In the genomic region with DNA sequence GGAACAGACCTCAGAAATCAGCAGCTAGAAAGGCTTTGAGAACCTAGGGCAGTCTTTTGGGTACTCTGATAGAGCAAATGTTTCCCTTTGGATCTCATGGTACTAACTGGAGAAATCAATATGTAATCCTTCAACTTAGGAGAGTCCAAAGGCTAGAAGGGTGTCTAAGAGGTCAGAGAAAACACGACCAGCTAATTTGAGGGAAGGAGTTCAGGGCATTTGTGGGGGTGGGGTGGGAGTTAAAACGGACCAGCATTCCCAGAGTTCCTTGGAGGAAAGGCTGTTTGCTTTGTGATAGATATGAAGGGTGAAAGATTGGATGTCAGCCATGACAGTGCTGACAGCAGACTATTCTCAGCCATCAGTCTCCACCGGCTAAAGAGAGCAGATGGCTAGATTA, we compare ENCODE assay signal across 31 mouse cellular contexts. TPM values are rescaled to one million over a fixed set of nuclear protein-coding genes. Genes with fewer than 3 reads are reported as not detected.
DNase-seq lines count a peak whose midpoint lies in the region; ATAC-seq and TF ChIP-seq lines count a peak whose summit lies in the region.
"Had no signal": no experiment of that assay in that cellular context is flagged by ENCODE, and none has a peak within 500 bp of the region (broad histone marks: within the 10 kb centered on the region; RNA-seq: fewer than 3 reads in every experiment).

No protein-coding gene starts in this region.

- H3K9me3 ChIP-seq in kidney, embryonic 16.5 days (ENCODE audit: low read length), result no peaks in the 10 kb centered on the region
- no peaks in the 10 kb centered on the region for H3K9me3 ChIP-seq in kidney, postnatal 0 days (replicated peaks; ENCODE audit: low read length)
- H3K9me3 ChIP-seq: embryonic facial prominence, embryonic 12.5 days; limb, embryonic 12.5 days; lung, embryonic 15.5 days; megakaryocyte, embryonic 14.5 days; midbrain, embryonic 13.5 days; neural tube, embryonic 12.5 days had no signal

- H3K4me3 ChIP-seq in kidney, embryonic 16.5 days (ENCODE audit: low read length), result no peak overlapping the region
- no peak overlapping the region for H3K4me3 ChIP-seq in kidney, postnatal 0 days (replicated peaks; ENCODE audit: low read depth, low read length)
- H3K4me3 ChIP-seq: embryonic facial prominence, embryonic 12.5 days; layer of hippocampus, adult 2 months; limb, embryonic 12.5 days; lung, embryonic 15.5 days; megakaryocyte, embryonic 14.5 days; midbrain, embryonic 13.5 days; neural tube, embryonic 12.5 days had no signal

- H3K27me3 ChIP-seq in kidney, embryonic 16.5 days (ENCODE audit: insufficient read depth, low read length), result no peaks in the 10 kb centered on the region; the same call in 1 of the 2 replicates
- no peaks in the 10 kb centered on the region for H3K27me3 ChIP-seq in kidney, postnatal 0 days (ENCODE audit: insufficient read depth, low read length)
- H3K27me3 ChIP-seq: embryonic facial prominence, embryonic 12.5 days; lung, embryonic 15.5 days; neural tube, embryonic 12.5 days had no signal

- H3K9ac ChIP-seq in kidney, embryonic 16.5 days (replicated peaks; ENCODE audit: low read length), result no peak overlapping the region
- H3K9ac ChIP-seq in kidney, postnatal 0 days (ENCODE audit: low read depth, low read length), result no peak overlapping the region
- H3K9ac ChIP-seq: embryonic facial prominence, embryonic 12.5 days; hindbrain, embryonic 14.5 days; limb, embryonic 12.5 days; liver, embryonic 14.5 days; lung, embryonic 15.5 days; midbrain, embryonic 13.5 days; neural tube, embryonic 12.5 days had no signal

- peaks cover 19% of the 10 kb centered on the region for H3K4me1 ChIP-seq in kidney, embryonic 16.5 days (ENCODE audit: insufficient read depth, low read length)
- peaks cover 3% of the 10 kb centered on the region; the same call in 1 of the 2 replicates for H3K4me1 ChIP-seq in kidney, postnatal 0 days (replicated peaks; ENCODE audit: insufficient read depth, low read length)

- peaks cover 3% of the 10 kb centered on the region for H3K36me3 ChIP-seq in kidney, embryonic 16.5 days (ENCODE audit: insufficient read depth, low read length)
- no peaks in the 10 kb centered on the region for H3K36me3 ChIP-seq in kidney, postnatal 0 days (ENCODE audit: insufficient read depth, low read length)
- H3K36me3 ChIP-seq: midbrain, embryonic 13.5 days; neural tube, embryonic 12.5 days had no signal

- H3K27ac ChIP-seq in kidney, embryonic 16.5 days (ENCODE audit: low read length), result no peak overlapping the region
- H3K27ac ChIP-seq in kidney, postnatal 0 days, result peak overlapping the region; percentile 19; the same call in 1 of the 2 replicates
- H3K27ac ChIP-seq: embryonic facial prominence, embryonic 12.5 days; hindbrain, embryonic 14.5 days; layer of hippocampus, adult 2 months; limb, embryonic 12.5 days; liver, embryonic 14.5 days; lung, embryonic 15.5 days; midbrain, embryonic 13.5 days; neural tube, embryonic 12.5 days had no signal

- no peak for ATAC-seq in kidney, embryonic 16.5 days (ENCODE audit: low FRiP score, low TSS enrichment)
- ATAC-seq in kidney, postnatal 0 days (replicated peaks; ENCODE audit: low FRiP score, low read depth), result no peak
- ATAC-seq: midbrain, embryonic 13.5 days had no signal

- DNase-seq in kidney, adult 11 months, result peak; percentile 74
- DNase-seq in kidney, adult 8-10 months, result peak; percentile 75 to 79
- no peak for DNase-seq in kidney, postnatal 0 days (ENCODE audit: low spot score)
- peak; percentile 4 for DNase-seq in naive thymus-derived CD4-positive, alpha-beta T cell, adult 2 months (ENCODE audit: low read depth)
- no peak for DNase-seq in gastrocnemius, postnatal 25 days
- DNase-seq in thymus, postnatal 0 days (ENCODE audit: low spot score), result no peak
- DNase-seq: adrenal gland, adult 2 months; cerebellum, adult 18-20 months; cerebellum, postnatal 25 days; gastrocnemius, postnatal 36 days; heart, postnatal 36 days; lung, postnatal 36 days; right cerebral cortex, postnatal 14 days had no signal

- 40% methylated on average over 3 of the region's 3 CpGs for WGBS in kidney, embryonic 16.5 days
- WGBS in kidney, postnatal 0 days, result 38% methylated on average over 3 of the region's 3 CpGs

- TF ChIP-seq CTCF in kidney, postnatal 0 days (IDR thresholded peaks at IDR 0.05; ENCODE audit: low read depth), result no peak

- no peak overlapping the region for H3K4me2 ChIP-seq in kidney, embryonic 16.5 days (replicated peaks; ENCODE audit: low read depth, low read length)
- H3K4me2 ChIP-seq in kidney, postnatal 0 days (ENCODE audit: low read length), result no peak overlapping the region
- H3K4me2 ChIP-seq: embryonic facial prominence, embryonic 12.5 days; hindbrain, embryonic 14.5 days; limb, embryonic 12.5 days; neural tube, embryonic 12.5 days had no signal

RNA-seq across cellular contexts. Expression of gene Nphp3, which starts 1.7 kb away (rescaled TPM):
- polyA plus RNA-seq in kidney, embryonic 16.5 days (2015; fragmentation: Nextera tagmentation; extraction: Ambion mirVana), result 4.3 and 6.2 TPM in 2 replicates
- polyA plus RNA-seq in kidney, postnatal 0 days (2015; fragmentation: Nextera tagmentation; extraction: Ambion mirVana), result 3.4 and 3.5 TPM in 2 replicates
- 1 to 10 TPM in 1 of 2 experiments, under 1 TPM in 1; 0.78 to 1.5 TPM for total RNA-seq in gastrocnemius, postnatal 25 days (2021)
- 1.2 and 1.4 TPM in 2 replicates for polyA plus RNA-seq in thymus, postnatal 0 days (2015; fragmentation: Nextera tagmentation; extraction: Ambion mirVana)

RNA-seq across cellular contexts. Expression of gene Gm28305, which starts 39.9 kb away (rescaled TPM):
- polyA plus RNA-seq in kidney, embryonic 16.5 days (2015; fragmentation: Nextera tagmentation; extraction: Ambion mirVana), result not detected in 2 replicates
- not detected in 2 replicates for polyA plus RNA-seq in kidney, postnatal 0 days (2015; fragmentation: Nextera tagmentation; extraction: Ambion mirVana)
- not detected for total RNA-seq in gastrocnemius, postnatal 25 days (2021)
- not detected in 2 replicates for polyA plus RNA-seq in thymus, postnatal 0 days (2015; fragmentation: Nextera tagmentation; extraction: Ambion mirVana)
- total RNA-seq: adrenal gland, adult 2 months; gastrocnemius, postnatal 36 days; heart, postnatal 36 days; layer of hippocampus, adult 2 months; layer of hippocampus, postnatal 25 days; MEL; monocyte, adult 5-6 weeks had no signal
- polyA plus RNA-seq: adrenal gland, adult 2 months; C2C12; embryonic facial prominence, embryonic 12.5 days; forebrain, embryonic 11.5 days; heart, embryonic 14.5 days; hindbrain, embryonic 14.5 days; intestine, embryonic 14.5 days; limb, embryonic 12.5 days; liver, embryonic 14.5 days; lung, embryonic 15.5 days; midbrain, embryonic 13.5 days; neural tube, embryonic 12.5 days; urinary bladder, adult 2 months had no signal

Comparison
In these comparisons a context has a peak if more than half of its experiments do, and no peak if none do; other contexts are left out.
1. DNase-seq: peak in kidney, adult 11 months (single experiment), kidney, adult 8-10 months (2 of 2) and naive thymus-derived CD4-positive, alpha-beta T cell, adult 2 months (single experiment); none in kidney, postnatal 0 days (single experiment), gastrocnemius, postnatal 25 days (single experiment) and thymus, postnatal 0 days (single experiment).